Mouse (Mus musculus): ENCODE results near the gene Rph3a.

The Rph3a gene

GRCm38 (mm10) chr5:121009811-121010569 lies at the start of gene Rph3a:
Rph3a (minus strand) TSS chr5:121010092.
- no peak for DNase-seq

GRCm38 (mm10) chr5:121058261-121058660 lies 48.4 kb upstream of the Rph3a start:
- no peak for DNase-seq

- no peak for DNase-seq
These were observed 44.0 kb upstream of the Rph3a start for GRCm38 (mm10) chr5:121053886-121054285.

GRCm38 (mm10) chr5:121041791-121042190 lies 31.9 kb upstream of the Rph3a start:
- no peak for DNase-seq

- no peak for DNase-seq
These were observed 29.6 kb upstream of the Rph3a start for GRCm38 (mm10) chr5:121039465-121039864.

- DNase-seq = no peak
These were observed 20.3 kb upstream of the Rph3a start for GRCm38 (mm10) chr5:121030161-121030560.

- no peak for DNase-seq
These were observed 9.6 kb upstream of the Rph3a start for GRCm38 (mm10) chr5:121019505-121019904.

GRCm38 (mm10) chr5:121017699-121018098 lies 7.8 kb upstream of the Rph3a start:
- DNase-seq = no peak

GRCm38 (mm10) chr5:121016405-121016804 lies 6.5 kb upstream of the Rph3a start:
- peak; percentile 14 for DNase-seq

- no peak for DNase-seq
These were observed 4.6 kb upstream of the Rph3a start for GRCm38 (mm10) chr5:121014496-121014895.

- no peak for DNase-seq
These were observed 2.1 kb upstream of the Rph3a start for GRCm38 (mm10) chr5:121011962-121012361.

GRCm38 (mm10) chr5:121009406-121009805 lies 486 bp downstream of the Rph3a start:
- peak; percentile 71 for DNase-seq

GRCm38 (mm10) chr5:121008411-121009239 lies 1.3 kb downstream of the Rph3a start:
- DNase-seq = no peak

GRCm38 (mm10) chr5:121007563-121007962 lies 2.3 kb downstream of the Rph3a start:
- no peak for DNase-seq

- DNase-seq = no peak
These were observed 2.8 kb downstream of the Rph3a start for GRCm38 (mm10) chr5:121007130-121007529.

GRCm38 (mm10) chr5:121006176-121006575 lies 3.7 kb downstream of the Rph3a start:
- no peak for DNase-seq

- DNase-seq = peak; percentile 13
These were observed 6.1 kb downstream of the Rph3a start for GRCm38 (mm10) chr5:121003781-121004180.

GRCm38 (mm10) chr5:120999573-120999972 lies 10.3 kb downstream of the Rph3a start:
- DNase-seq = peak; percentile 31

GRCm38 (mm10) chr5:120988373-120988772 lies 21.5 kb downstream of the Rph3a start:
- no peak for DNase-seq

GRCm38 (mm10) chr5:120983029-120983428 lies 26.9 kb downstream of the Rph3a start:
- DNase-seq = peak; percentile 16

- no peak for DNase-seq
These were observed 28.7 kb downstream of the Rph3a start for GRCm38 (mm10) chr5:120981211-120981610.

GRCm38 (mm10) chr5:120980116-120980515 lies 29.8 kb downstream of the Rph3a start:
- peak; percentile 11 for DNase-seq

GRCm38 (mm10) chr5:120976138-120976537 lies 33.8 kb downstream of the Rph3a start:
- no peak for DNase-seq

- peak; percentile 14 for DNase-seq
These were observed 35.4 kb downstream of the Rph3a start for GRCm38 (mm10) chr5:120974522-120974921.
